Mouse (Mus musculus): Measurements from ENCODE around the gene Thoc5.

The Thoc5 gene

GRCm38 (mm10) chr11:4916068-4916467 lies 20.9 kb downstream of the Thoc5 start:
- DNase-seq = peak; percentile 44

GRCm38 (mm10) chr11:4921281-4921680 lies 26.2 kb downstream of the Thoc5 start:
- no peak for DNase-seq

- DNase-seq = no peak
Measured at GRCm38 (mm10) chr11:4921751-4922150, 26.6 kb downstream of the Thoc5 start.

GRCm38 (mm10) chr11:4927224-4927623 lies 32.1 kb downstream of the Thoc5 start:
- peak; percentile 34 for DNase-seq

GRCm38 (mm10) chr11:4931009-4931601 lies 36.0 kb downstream of the Thoc5 start:
- no peak for DNase-seq

- no peak for DNase-seq
Measured at GRCm38 (mm10) chr11:4936243-4936642, 41.1 kb downstream of the Thoc5 start.

- no peak for DNase-seq
Measured at GRCm38 (mm10) chr11:4946530-4946929, 51.4 kb downstream of the Thoc5 start.

GRCm38 (mm10) chr11:4946947-4947812 lies 52.1 kb downstream of the Thoc5 start:
- DNase-seq = peak; percentile 92

GRCm38 (mm10) chr11:4947813-4948174 lies 52.7 kb downstream of the Thoc5 start, which contains the start of gene Nefh:
TSS of gene Nefh (minus strand) at chr11:4948064.
- DNase-seq = no peak

- DNase-seq = no peak
Measured at GRCm38 (mm10) chr11:4948792-4949191, 53.7 kb downstream of the Thoc5 start.

GRCm38 (mm10) chr11:4949256-4950044 lies 54.3 kb downstream of the Thoc5 start:
- no peak for DNase-seq

- no peak for DNase-seq
Measured at GRCm38 (mm10) chr11:4953401-4953800, 58.3 kb downstream of the Thoc5 start.

GRCm38 (mm10) chr11:4953918-4954317 lies 58.8 kb downstream of the Thoc5 start:
- peak; percentile 44 for DNase-seq

GRCm38 (mm10) chr11:4963099-4963808 lies 68.1 kb downstream of the Thoc5 start:
- DNase-seq = no peak

GRCm38 (mm10) chr11:4966325-4966724 lies 71.2 kb downstream of the Thoc5 start:
- DNase-seq = no peak

GRCm38 (mm10) chr11:4966888-4967287 lies 71.8 kb downstream of the Thoc5 start:
- DNase-seq = no peak

GRCm38 (mm10) chr11:4967549-4967948 lies 72.4 kb downstream of the Thoc5 start:
- no peak for DNase-seq

GRCm38 (mm10) chr11:4968376-4968775 lies 73.3 kb downstream of the Thoc5 start:
- no peak for DNase-seq

- DNase-seq = no peak
Measured at GRCm38 (mm10) chr11:4972967-4973870, 78.1 kb downstream of the Thoc5 start.

GRCm38 (mm10) chr11:4973871-4974256 lies 78.7 kb downstream of the Thoc5 start:
- no peak for DNase-seq

- no peak for DNase-seq
Measured at GRCm38 (mm10) chr11:4974376-4975122, 79.4 kb downstream of the Thoc5 start.

Data from right cerebral cortex, postnatal 25 days (tissue).